Mouse (Mus musculus): ENCODE data around the gene Rpl11.
"Not testable (repeated sequence)": the region's sequence is repeated elsewhere in the genome, so short reads cannot be mapped to it uniquely, and the experiment has no call there.

Gene Rpl11

GRCm38 (mm10) chr4:136025350-136025749 is 27.9 kb downstream of the Rpl11 start:
- DNase-seq, result no peak

- peak; percentile 42 for DNase-seq
Observed at GRCm38 (mm10) chr4:136022924-136023323, 30.3 kb downstream of the Rpl11 start.

GRCm38 (mm10) chr4:136021549-136022047 is 31.6 kb downstream of the Rpl11 start, which contains the start of gene Eloa:
Gene Eloa, minus strand, starts transcription at chr4:136021763.
- peak; percentile 99 for DNase-seq

- no peak for DNase-seq
Observed at GRCm38 (mm10) chr4:136020743-136021548, 32.3 kb downstream of the Rpl11 start.

GRCm38 (mm10) chr4:136016059-136016602 is 37.1 kb downstream of the Rpl11 start:
- no peak for DNase-seq

GRCm38 (mm10) chr4:136010586-136010985 is 42.6 kb downstream of the Rpl11 start:
- no peak for DNase-seq

- DNase-seq, result no peak
Observed at GRCm38 (mm10) chr4:136008782-136009447, 44.3 kb downstream of the Rpl11 start.

- no peak for DNase-seq
Observed at GRCm38 (mm10) chr4:136006821-136007220, 46.4 kb downstream of the Rpl11 start.

DNA sequence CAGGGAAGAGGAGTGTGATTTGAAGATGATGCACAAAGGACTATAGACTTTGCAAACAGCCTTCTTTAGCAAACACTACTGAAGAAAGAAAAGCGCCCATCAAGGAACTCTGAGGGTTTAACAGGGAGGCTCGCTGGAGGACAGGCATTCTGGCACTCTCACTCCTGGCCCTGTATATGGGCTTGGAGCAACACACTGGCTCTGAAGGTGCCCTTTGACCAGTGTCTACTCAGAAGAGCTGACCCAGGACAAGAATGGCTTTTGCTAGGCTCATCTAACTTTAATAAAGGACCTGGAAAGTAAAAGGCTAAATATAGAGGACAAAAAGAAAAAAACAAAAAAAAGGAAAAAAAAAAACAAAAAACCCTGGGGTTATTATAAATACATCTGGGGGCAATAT is 48.3 kb downstream of the Rpl11 start:
- DNase-seq, result no peak

DNA sequence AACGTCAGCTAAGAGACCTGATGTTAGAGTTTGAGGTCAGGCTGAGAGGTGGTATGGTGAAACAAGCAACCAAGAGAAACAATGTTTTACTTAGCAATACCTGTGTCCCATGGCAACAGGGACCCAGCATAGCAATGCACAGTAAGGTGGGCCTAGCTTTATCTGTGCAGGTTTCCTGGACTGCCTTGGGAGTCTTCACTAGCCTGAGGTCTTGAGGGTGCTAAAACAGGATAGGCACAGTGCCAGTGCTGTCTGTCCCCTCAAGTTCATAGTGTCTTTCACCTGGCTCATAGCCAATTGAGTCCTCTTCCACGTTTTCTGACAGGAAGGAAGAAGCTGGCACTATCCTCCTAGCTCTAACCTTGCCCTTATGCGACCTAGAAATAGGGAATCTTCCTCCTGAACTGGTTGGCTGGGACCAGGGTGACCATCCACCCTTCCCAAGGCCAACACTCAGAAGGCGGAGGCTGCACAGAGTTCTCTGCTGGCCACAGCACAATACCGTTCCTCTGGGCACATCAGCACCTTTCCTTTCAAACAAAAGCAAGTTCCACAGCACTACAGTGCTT is 49.0 kb downstream of the Rpl11 start:
- DNase-seq, result no peak

GRCm38 (mm10) chr4:135995118-135995517 is 58.1 kb downstream of the Rpl11 start:
- DNase-seq, result no peak

GRCm38 (mm10) chr4:135993941-135994340 is 59.3 kb downstream of the Rpl11 start:
- no peak for DNase-seq

DNA sequence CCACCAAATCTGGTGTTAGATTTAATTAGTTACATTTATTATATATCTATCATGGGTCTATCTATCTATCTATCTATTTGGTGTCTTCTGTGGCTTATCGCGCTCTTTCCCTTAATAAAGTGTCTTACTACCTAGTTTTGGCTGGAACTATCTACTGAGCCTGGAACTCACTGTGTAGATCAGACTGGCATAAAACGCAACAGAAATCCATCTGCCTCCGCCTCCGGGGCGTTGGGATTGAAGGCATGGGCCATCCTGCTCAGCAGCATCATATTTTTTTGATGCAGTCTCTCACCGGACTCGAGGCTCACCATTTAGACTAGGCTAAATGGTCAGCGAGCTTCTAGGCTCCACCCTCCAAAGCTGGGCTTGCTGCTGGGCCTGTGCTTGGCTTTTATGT is 65.5 kb downstream of the Rpl11 start:
- peak; percentile 47 for DNase-seq

GRCm38 (mm10) chr4:135986943-135987710 is 66.1 kb downstream of the Rpl11 start, which contains the start of gene Pithd1:
Gene Pithd1, minus strand, starts transcription at chr4:135987264.
- peak; percentile 94 for DNase-seq

DNA sequence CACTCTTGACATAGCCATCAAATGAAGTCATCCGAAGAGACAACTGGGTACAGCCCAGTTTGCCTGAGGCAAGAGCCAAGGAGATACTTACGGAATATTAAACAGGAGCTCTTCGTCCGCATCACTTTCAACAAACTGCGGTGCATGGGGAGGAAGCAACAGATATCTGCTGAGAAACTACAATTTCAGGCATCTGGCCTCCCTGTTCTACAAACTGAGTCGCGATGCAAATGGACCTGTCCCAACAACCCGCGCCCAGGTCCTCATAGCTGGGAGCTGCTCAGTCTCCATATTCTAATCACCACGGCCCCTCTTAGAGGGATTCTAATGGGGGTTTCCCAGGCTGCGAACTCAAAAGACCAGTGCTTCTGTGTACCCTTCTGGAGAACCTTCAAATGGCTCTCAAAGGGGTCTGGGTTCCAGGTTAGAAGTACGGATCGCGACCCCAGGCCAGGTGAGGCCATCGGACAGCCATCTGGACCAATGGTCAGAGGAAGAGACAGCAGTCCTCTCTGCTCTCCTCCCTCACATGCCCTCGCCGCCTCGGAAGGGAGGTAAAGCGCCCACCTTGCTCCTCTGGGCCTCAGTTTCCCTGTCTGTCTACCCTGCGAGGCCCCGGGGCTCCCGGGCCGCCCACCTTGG is 66.8 kb downstream of the Rpl11 start:
- peak; percentile 35 for DNase-seq

DNA sequence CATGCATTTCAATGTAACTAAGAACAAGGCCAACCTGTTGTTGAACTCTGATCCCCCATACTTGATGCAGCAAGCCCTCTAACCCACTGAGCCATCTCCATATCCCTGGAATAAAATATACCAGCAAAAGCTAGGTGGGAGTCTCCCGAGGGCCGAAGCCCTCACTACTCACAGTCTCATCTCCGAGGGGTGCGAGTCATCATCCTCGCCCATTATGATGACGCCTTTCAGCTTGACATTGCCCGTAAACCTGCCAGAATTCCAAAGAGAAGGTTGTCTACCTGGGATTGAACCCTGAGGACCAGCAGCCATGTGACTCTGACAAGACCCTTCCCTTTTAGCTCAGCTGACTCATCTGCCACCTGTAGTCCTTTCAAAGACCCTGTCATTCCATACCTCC is 67.5 kb downstream of the Rpl11 start:
- no peak for DNase-seq

- DNase-seq, result no peak
Observed at GRCm38 (mm10) chr4:135985193-135985592, 68.0 kb downstream of the Rpl11 start.

GRCm38 (mm10) chr4:135984556-135984955 is 68.7 kb downstream of the Rpl11 start:
- DNase-seq, result no peak

GRCm38 (mm10) chr4:135981524-135982063 is 71.6 kb downstream of the Rpl11 start:
- peak; percentile 56 for DNase-seq

DNA sequence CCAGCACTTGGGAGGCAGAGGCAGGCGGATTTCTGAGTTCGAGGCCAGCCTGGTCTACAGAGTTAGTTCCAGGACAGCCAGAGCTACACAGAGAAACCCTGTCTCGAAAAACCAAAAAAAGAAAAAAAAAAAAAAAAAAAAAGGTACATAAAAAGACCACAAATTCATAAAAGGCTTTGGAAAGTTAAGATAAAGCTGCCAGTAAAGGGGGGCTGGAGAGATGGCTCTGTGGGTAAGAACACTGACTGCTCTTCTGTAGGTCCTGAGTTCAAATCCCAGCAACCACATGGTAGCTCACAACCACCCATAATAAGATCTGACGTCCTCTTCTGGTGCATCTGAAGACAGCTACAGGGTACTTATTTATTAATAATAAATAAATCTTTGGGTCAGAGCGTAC is 73.0 kb downstream of the Rpl11 start:
- DNase-seq, result not testable (repeated sequence)
